Mouse (Mus musculus) CD4-positive helper T cell, adult 2 months (primary cell): ENCODE results near the gene Snd1.
A peak's percentile ranks its signal among the peaks of the same experiment; 100 is the strongest.
"Not testable (repeated sequence)": the region's sequence is repeated elsewhere in the genome, so short reads cannot be mapped to it uniquely, and the experiment has no call there.

Experiments used
- DNase-seq: peaks from one replicate; pipeline ENCODE4 v3.0.0-alpha.2; 2012; ENCODE audit warnings: low read depth, missing footprints, low spot score

The Snd1 gene

DNA sequence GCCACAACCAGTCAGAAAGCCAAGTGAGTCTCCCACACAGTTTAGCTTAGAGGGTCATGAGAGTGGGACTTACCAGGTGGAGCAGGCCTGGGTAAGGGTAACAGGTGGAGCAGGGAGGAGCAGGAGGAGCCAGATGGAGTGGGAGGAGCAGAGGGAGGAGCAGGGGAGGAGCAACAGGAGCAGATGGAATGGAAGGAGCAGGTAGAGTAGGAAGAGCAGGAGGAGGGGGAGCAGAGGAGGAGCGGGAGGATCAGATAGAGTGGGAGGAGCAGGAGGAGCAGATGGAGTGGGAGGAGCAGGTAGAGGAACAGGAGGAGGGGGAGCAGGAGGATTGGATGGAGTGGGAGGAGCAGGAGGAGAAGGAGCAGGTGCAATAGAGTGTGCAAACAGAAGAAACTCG, 427.6 kb downstream of the Snd1 start:
- DNase-seq: no peak

DNA sequence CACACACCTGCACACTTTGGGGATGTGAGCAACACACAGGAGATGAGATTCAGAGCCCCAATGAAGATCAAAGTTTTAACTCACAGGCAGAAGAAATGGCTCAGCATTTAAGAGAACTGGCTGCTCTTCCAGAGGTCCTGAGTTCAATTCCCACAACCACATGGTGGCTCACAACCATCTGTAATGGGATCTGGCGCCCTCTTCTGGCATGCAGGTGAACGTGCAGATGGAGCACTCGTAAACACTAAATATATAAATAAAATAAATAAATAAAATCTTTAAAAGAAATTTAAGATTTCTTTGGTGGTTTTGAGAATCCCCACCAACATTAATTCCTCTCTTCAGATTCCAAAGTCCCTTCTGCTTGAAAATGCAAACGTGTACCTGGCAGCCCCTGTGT, 429.5 kb downstream of the Snd1 start:
- no peak for DNase-seq

DNA sequence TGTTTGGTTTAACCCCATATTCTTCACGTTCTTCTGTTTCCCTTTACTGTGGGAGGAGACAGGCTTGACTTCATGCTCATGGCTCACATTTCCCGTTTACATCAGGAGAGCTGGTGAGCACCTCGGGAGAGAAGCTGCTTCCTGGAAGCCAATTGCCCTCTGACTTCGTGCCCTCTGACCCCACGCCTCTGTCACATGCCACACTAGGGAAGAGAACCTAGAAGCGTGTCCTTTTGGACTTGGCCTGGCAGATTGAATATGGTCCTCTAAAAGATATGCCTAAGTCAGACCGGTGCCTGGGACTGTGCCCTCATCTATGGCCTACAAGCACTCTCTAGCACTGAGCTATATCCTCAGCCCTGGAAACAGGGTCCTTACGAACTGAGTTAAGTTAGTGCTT, 430.4 kb downstream of the Snd1 start:
- no peak for DNase-seq

DNA sequence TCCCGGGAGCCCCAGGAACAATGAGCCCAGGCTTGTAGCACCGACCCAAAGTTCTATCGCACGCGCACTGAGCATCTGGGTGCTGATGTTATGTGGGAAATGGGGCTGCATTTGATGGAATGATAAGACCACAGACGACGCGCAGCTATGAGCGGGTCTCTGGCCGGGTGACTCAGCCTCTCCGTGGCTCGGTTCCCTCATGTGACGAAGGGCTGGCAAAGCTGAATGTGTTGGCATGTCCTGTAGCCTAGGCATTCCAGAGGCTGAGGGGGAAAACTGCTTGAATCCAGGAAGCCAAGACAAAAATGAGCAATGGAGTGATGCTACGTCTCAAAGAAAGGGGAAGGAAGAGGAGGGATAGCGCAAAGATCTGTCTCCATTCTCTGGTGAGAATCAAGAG, 434.9 kb downstream of the Snd1 start:
- no peak for DNase-seq

DNA sequence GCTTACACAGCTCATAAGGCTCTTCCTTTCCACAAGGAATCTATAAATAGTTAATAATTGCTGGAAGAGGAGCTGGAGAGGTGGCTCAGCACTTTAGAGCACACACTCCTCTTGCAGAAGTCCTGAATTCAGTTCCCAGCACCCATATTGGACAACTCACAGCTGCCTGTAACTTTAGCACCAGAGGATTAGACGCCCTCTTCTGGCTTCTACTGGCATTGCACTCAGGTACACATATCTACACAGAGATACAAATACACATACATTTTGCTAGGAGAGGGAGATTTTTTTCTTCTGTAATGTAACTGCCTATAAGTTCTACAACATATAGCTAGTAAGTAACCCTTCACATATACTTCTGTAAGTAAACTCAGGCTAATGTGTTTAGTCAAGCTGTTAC, 440.0 kb downstream of the Snd1 start:
- DNase-seq: no peak

DNA sequence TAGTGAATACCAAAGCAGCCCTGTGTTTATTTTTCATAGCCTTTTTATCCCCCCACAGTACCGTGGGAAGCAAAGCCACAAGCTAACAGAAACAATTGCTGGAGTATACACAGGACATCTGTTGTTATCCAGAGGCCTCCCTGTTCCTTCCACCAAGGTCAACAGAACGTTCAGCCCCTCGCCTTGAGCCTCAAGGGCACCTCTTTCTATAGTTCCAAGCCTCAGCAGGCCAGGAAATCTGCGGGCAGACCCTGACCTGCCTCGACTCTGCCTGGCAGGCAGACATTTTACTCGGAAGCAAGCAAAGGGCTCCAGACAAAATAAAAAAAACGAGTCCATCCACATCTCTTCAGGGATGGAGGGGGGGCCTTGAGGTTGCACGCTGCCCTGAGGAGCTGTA, 441.7 kb downstream of the Snd1 start:
- no peak for DNase-seq

DNA sequence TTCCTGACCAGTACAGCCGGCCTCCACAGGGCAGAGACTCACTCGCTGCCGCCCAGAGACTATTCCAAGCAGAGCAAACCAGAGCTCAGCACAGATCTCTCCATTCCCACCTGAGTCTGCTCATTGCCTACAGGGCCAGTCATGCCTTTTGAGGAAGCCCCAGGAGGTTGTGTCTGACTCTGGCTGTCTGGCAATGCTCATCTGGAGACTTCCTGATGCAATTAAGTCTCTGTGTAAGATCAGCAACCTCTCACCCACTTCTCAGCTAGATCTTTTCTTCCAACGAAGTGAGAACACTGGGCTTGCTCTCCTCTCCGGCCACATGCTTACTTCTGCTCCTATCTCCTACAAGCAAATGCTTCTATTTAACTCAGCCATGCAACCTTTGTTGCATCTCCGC, 444.4 kb downstream of the Snd1 start:
- no peak for DNase-seq

DNA sequence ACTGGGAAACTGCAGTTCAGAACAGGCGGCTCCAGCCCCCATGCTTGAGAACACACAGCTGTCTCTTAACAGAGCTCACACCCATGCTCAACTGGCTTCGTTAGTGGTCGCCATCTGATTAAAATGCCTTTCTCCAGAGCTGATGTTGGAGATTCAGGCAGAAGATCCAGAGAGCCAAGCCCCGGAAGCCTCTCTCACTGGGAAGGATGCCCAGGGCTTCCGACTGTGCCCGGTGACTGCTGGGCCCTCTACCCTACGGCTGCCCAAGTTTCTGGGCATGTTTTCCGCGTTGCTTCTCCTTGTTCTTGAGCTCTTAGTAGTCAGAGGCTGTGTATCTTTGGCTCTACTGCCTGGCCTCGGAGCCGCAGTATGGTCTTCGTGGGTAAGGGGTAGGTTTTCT, 447.4 kb downstream of the Snd1 start:
- no peak for DNase-seq

DNA sequence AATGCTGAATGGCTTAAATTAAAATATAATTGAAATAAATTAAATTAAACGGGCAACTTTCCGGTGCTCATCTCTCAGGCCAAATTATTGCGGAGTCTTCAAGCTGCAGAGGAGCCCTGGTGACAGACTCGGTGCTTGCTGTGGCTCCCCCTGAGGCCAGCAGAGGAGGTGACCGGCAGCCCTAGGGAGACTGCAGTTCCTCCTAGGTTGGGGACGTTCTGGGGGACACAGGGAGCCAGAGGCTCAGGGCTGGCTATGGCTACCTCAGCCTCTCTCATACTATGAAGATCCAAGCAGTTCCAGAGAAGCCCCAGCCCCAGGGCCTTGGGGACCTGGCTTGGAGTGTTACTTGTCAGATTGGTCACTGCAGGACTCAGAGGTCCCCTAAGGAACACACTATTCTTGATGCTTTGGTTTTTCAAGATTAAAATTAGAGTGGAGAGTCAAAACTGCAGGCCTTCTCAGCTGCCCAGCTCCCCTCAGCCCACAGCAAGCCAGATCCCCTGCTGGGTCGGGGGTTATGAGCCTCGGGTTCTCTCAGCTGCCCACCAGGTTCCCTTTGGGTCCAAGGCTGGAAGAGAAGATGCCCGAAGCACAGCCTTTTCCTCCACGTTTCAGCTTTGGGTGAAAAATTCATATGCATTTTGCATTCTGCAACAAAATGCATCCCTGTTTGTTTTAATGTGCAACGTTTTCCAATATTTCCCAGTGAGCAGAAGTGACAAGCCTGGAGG, 448.3 kb downstream of the Snd1 start:
- DNase-seq: no peak

DNA sequence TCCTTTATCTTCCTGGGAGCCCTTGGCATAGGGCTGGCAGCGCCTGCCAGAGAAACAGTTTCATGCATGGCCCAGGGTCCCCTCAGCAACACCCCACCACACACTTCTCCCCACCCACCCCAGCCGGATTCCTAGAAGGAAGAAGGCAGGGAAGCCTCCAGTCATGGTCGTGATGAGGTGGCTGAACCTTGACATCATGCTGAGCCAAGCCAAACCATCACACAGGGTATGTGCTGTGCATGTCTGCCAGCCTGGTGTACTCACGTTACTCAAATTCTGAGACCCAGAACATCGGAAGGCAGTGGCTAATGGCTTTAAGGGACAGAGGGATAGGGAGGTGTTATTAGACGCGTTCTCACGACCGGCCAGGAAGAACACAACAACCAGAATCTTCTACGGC, 448.9 kb downstream of the Snd1 start:
- no peak for DNase-seq

DNA sequence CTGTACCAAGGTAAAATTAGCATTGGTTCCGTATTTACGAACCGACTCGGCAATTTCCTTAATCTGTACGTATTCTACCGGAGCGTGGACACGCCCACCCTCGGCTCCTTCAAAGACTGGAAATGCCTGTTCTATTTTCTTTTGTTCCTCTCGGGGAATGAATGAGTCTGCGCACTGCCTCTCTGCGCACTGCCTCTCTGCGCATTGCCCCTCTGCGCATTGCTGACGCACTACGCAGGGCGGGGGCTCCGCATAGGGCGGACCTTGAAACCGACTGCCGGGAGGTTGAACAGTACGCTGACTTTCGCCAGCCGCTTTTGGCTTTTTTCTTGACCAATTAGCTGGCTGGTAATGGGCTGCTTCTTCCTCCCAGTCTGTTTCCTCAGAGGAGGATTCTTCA, 453.0 kb downstream of the Snd1 start:
- not testable (repeated sequence) for DNase-seq

DNA sequence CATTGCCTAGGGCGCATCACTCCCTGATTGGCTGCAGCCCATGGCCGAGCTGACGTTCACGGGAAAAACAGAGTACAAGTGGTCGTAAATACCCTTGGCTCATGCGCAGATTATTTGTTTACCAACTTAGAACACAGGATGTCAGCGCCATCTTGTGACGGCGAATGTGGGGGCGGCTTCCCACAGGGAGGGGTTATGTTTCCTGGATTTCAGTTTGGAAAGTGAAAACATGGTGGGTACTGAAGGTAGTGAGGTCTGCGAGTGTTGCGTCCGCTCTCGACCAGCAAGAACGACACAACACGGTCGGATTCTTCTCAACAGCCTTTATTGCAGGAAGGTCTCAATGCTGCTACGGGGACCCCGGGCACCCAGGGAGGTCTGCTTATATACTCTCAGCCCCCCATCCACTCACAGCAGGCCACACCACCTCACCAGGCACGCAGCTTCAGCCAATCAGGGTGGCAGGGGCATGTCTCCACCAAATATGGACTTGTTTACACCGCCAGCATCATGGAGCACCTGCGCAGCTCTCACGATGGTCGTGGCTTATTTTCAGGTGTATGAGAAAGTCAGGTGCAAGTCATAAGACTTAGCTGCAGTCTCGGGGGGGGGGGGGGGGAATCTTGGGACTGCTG, 454.3 kb downstream of the Snd1 start:
- DNase-seq: peak; percentile 71

DNA sequence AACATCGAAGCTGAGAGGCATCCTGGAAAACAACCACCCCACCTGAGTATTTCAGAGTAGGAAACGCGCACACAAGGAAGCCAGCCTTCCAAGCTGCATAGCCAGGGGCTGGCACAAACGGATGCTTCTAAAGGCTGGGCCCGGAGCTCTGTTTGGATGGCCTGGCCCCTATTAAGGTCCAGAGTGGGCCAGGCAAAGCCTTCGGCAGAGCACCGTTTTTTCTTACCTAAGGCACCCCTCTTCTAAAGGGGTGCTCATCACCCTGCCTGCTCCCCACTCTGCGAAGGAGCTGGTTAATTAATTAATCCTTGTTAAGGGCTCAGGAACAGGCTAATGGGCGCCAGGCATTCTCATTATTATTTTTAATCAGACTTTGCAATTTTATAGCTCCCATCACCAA, 456.3 kb downstream of the Snd1 start:
- DNase-seq: no peak

DNA sequence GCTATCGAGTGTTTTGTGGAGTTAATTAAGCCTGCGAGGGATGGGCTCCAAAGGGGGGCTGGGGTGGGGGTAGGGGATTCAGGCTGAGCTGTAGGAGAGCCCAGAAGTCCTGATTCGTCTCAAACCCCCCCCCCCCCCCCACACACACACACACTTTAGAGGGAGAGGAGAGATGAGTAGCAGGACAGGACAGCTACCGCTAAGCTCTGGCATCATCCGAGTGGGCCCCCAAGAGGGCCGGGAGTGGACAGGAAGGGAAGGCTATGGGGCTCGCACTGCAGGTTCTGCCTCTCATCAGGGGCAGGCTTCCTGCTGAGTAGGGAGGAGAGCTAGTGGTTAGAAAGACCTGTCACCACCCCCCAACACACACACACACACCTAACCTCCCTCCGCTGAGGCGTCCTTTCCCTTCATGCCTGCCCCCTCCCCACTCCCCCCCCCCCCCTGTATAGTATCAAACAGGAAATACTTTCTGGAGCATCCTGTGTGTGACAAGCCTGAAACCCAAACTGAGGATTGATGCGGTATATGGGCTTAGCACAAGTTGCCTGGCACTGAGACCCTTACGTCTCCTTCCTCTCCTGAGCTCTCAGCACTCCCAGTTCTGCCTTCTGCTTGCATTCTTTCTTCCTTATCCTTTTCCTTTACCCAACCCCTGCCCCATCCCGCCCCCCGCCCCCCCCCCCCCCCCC, 456.8 kb downstream of the Snd1 start:
- peak; percentile 32 for DNase-seq

DNA sequence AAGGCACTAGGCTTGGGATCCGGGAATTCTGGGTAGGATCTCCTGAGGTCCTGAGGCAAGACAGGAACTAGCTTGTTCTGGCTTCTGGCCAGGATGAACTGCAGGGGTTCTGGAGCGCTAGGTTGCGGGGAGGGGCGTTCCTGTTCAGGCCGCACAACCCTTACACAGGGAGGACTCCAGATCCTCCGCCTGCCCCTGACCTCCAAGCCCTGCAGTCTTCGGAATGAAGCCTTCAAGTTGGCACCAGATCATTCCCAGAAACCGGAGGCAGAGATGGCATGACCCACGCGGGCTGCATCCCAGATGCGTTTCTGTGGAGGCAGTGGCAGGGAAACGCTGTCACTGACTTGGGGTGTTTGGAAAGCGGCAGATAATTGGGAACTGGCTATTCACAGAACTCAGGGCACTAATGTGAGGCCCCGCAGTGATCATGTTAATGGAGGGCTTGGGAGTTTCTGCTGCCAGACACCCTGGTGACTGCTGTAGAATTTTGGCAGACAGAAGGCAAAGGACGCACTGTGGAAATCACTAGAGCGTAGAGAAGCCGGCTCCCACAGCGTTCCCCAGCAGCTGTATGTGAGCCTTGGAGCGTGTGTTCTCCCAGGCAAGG, 457.5 kb downstream of the Snd1 start:
- DNase-seq: no peak

DNA sequence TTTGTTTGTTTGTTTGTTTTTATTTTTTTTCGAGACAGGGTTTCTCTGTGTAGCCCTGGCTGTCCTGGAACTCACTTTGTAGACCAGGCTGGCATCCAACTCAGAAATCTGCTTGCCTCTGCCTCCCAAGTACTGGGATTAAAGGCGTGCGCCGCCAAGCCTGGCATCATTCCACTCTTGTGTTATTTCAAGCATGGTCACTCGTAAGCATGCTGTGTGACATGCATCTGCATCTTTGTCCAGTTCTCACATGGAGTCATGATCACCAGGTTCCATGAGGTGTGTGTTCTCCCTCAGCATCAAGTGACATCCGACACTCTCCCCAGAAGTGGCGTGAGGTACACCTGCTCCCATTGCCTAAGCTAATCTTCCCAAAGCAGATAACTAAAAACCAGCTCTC, 460.8 kb downstream of the Snd1 start:
- no peak for DNase-seq

DNA sequence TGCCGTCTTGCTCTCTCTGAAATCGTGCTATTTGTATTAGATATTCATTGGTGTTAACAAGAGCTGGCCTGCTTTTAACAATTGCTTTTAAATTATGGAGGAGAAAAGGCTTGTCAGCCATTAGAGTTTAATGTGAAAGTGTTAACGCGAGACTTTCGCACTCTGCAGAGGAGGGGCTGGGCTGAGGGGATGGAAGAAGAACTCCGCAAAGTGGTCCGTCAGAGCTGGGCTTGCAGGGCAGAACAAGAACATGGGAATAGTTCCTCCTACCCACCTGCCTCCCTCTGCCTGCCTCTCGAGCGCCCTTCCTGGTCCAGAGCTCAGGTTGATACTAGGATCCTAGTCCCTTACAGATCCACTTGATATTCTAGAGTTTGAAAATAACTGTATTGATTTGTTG, 472.3 kb downstream of the Snd1 start:
- DNase-seq: no peak

DNA sequence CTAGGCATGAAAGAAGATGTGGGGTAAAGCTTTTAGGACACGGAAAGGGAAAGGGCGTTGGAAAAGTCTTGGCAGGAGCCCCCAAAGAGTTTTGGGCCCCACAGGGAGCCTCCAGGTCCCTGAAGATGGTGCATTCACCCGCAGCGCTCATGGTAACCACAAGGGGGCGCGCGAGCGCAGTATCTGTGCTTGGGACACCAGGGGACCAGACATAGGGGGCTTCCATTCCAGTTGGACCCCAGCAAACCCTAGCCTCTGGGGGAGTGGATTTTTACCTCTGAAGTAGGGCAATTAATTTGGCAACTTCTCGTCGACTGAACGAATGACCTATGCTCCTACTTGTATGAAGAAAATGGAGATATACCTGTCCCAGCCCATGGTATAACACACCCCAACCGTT, 474.3 kb downstream of the Snd1 start:
- peak; percentile 45 for DNase-seq

DNA sequence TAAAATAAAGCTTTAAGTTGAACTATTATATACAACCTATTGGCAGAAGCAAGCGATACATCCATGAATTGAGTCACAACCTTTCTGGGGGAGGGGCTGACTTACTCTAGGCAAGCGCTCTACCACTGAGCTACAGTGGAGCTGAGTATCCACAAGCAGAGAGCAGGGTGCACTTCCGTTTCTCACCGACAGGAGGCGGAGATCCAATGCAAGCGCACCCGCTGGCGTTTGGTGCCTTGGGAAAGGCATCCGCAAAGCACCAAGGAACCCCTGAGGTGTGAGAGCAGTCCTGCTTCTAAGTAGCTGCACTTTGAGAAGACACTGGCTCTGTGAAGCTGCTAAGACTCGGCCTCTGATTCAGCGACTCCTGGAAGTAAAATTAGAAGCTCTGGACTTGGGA, 480.6 kb downstream of the Snd1 start:
- DNase-seq: peak; percentile 11

DNA sequence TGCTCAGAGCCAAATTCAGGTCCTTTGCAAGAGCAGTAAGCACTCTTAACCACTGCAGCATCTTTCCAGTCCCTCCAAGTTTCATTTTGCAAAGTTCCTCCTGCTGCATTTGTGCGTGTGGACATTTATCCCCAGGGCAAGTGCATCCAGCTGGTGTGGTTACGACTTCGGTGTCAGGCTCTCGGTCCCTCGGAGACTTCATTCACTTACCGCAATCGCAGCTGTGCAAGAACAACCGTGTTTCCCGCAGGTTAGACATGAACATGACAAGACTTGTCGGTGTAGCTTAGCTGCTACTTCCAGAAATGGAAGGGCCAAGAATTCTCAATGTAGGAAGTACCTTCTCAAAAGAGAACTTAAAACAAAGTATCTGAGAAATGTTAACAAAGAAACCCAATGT, 482.5 kb downstream of the Snd1 start:
- no peak for DNase-seq

DNA sequence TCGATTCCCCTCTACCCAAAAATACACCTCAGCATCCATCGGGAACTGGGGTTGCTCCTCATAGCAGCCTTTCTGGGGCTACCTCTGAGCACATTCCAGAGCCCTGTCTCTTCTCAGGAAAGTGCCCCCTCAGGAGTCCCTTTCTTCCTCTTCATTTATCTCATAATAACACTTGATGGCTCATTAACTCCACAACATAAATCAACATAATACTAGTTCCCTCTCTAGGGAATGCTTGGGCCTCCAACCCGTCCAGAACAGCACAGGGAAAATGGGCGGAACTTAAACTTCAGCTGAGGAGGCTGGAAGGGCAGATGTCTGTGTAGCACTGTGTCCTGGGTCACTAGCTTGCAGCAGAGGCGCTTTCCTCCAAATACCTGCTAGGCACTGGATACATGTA, 488.2 kb downstream of the Snd1 start:
- no peak for DNase-seq

DNA sequence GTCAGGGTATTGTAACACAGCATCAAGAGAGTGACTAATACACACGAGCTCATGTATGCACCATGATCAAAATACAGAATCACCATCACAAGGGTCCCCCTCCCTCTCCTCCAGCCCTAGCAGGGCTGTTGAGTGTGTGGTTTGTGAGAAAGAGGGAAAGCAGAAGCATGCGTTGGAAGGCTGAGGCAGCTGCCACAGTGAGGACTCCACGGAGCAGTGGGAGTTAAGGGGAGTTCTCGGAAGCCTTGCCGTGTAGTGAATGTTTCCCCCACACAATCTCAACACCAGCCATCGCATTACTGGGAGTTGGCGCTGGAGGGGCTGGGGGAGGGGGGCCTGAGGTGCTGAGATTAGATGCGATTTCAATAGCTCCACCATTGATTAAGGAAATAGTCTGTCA, 490.3 kb downstream of the Snd1 start:
- DNase-seq: no peak

DNA sequence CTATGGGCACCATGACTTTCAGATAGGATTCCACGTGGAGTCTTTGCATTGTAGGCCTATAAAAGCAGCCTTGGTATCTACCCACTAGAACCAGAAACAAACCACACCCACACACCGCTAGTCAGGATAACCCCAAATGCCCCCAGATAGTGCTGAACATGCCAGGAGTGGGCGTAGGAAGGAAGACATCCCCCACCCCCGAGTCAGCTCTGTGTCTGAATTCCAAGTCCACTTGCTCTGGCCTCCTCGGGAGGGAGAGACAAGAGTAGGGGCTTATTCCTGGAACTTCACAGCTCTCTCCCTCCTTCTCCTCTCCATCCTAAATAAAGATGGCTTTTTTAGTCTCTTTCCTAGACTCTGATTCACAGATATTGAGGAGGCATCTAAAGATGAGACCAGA, 494.7 kb downstream of the Snd1 start:
- DNase-seq: no peak
